Mouse (Mus musculus): Measurements from ENCODE around the gene Atad5. TPM values are rescaled to one million over a fixed set of nuclear protein-coding genes. Genes with fewer than 3 reads are reported as not detected.

Atad5 gene
- polyA plus RNA-seq (2015; fragmentation: Nextera tagmentation; extraction: Ambion mirVana), result 14.4 and 16.7 TPM in 2 replicates

GRCm38 (mm10) chr11:80088917-80089816, at the start of gene Atad5:
Atad5 (plus strand) TSS chr11:80089400.

GRCm38 (mm10) chr11:80080826-80081728, 8.1 kb upstream of the Atad5 start, which contains the start of gene Crlf3:
Crlf3 (minus strand) TSS chr11:80080991.

DNA sequence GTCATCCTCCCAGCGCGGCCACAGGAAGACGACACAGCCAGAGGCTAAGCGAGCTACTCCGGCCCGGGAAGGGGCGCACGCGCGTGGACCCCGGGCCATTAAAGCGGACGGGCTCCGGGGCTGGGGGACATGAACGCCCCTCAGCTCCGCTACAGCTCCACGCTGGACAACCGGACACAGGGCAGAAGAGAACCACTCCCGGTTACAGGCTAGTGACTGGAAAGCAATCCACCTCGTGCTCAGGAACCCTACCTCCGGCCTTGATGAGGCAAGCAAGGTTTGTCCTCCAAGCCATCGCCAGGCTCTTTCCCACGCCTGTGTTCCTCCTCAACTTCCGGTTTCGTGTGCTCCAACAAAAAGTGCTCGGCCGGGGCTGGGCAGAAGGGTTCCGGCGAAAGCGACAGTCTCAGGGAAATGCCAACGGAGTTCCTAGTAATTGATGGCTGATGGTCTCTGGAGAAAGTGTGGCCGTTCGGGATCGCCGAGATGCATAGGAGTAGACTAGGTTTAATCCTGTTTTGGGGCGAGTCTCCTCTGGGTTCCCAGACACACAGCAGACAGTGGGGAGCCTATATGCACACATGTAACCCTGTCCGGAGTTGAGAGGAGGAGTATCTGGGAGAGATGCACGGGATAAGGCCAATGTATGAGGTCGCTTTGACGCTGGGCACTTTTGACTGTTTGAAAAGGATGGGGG, 52.8 kb downstream of the Atad5 start, which contains the start of gene Tefm:
Gene Tefm (minus strand): TSS at position 351 of the 697 bp plus-strand sequence.

DNA sequence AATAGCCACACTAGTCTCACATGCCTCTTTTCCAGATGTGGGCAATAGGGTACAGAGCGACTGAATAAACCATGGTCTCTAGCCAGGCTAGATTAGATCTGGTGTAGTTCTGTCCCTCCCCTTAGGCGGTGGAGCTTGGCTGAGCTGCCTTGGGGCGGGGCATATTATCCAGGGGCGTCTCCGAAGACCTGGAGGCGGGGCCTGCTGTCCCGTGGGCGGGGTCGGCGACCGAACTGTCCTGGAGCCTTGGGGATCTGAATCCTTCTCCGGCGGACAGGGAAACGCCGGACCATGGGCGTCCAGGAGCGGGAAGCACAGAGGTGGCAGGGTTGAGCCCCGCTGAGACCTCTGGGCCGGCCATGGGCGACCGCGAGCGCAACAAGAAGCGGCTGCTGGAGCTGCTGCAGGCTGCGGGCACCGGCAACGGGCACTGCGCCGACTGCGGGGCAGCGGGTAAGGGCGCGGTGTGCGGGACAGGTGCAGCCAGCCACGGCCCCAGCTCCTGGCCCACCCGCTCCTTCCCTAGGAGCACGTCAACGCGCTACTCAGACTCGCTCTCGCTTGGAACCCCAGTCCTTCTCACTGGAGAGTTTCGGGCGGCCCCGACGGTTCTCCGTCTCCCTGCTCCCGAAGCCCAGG, 64.8 kb downstream of the Atad5 start, which contains the start of gene Adap2:
Gene Adap2 (plus strand): TSS at position 249 of the 639 bp plus-strand sequence.

DNA sequence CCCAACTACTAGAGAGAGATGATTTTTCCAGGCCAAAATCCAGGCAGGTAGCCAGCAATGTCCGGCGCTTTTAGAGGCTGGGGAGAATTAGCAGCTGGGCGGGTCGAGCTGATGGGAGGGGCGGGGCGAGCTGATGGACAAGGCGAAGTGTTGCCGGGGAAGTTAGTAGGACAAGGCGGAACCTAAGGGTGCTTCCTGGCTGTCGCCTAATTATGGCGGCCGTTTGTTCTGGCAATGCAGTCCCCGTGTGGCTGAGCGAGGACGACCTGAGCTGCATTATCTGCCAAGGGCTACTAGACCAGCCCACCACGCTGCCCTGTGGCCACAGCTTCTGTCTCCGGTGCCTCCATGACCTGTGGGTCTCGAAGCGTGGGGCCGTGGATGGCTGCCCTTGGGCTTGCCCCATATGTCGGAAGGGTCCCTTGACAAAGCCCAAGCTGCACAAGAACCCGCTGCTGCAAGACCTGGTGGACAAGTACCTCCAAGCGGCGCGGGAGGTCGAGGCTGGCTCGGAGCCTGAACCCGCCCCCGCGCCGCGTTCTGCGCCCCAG, 94.6 kb downstream of the Atad5 start, which contains the start of gene Rnf135:
Gene Rnf135 (plus strand): TSS at position 147 of the 551 bp plus-strand sequence.

Other genes starting within 250 kb of the Atad5 start
- 25.1 and 28.4 TPM in 2 replicates for gene Utp6, start 127.0 kb upstream of the Atad5 start, polyA plus RNA-seq (2015; fragmentation: Nextera tagmentation; extraction: Ambion mirVana)
- gene Suz12, start 96.3 kb upstream of the Atad5 start, polyA plus RNA-seq (2015; fragmentation: Nextera tagmentation; extraction: Ambion mirVana), result 33.6 and 34.4 TPM in 2 replicates
- gene Crlf3, start 8.4 kb upstream of the Atad5 start, polyA plus RNA-seq (2015; fragmentation: Nextera tagmentation; extraction: Ambion mirVana), result 97.9 and 110 TPM in 2 replicates
- 12.3 and 12.5 TPM in 2 replicates for gene Tefm, start 52.8 kb downstream of the Atad5 start, polyA plus RNA-seq (2015; fragmentation: Nextera tagmentation; extraction: Ambion mirVana)
- gene Adap2, start 64.7 kb downstream of the Atad5 start, polyA plus RNA-seq (2015; fragmentation: Nextera tagmentation; extraction: Ambion mirVana), result 3.2 and 4.0 TPM in 2 replicates
- gene Rnf135, start 94.5 kb downstream of the Atad5 start, polyA plus RNA-seq (2015; fragmentation: Nextera tagmentation; extraction: Ambion mirVana), result 6.5 and 7.6 TPM in 2 replicates
- 18.3 and 22.2 TPM in 2 replicates for gene Rhot1, start 119.6 kb downstream of the Atad5 start, polyA plus RNA-seq (2015; fragmentation: Nextera tagmentation; extraction: Ambion mirVana)
- 1.1 and 1.4 TPM in 2 replicates for gene Rhbdl3, start 211.5 kb downstream of the Atad5 start, polyA plus RNA-seq (2015; fragmentation: Nextera tagmentation; extraction: Ambion mirVana)

All from spleen, postnatal 0 days (tissue).